Mouse (Mus musculus) lung, embryonic 16.5 days (tissue): ENCODE measurements around the gene Sema6b. TPM values are rescaled to one million over a fixed set of nuclear protein-coding genes. Genes with fewer than 3 reads are reported as not detected.

ENCODE experiments used
- ATAC-seq: fragments of 200-750 bp; cut with Nextera tagmentation; 2 replicates; pipeline ENCODE4 v1.8.0; 2017; ENCODE audit warnings: low read depth, mild to moderate bottlenecking, moderate library complexity
- H3K27ac ChIP-seq: fragments of 300-500 bp; sonication (generic); 2 replicates; pipeline ENCODE4 v1.5.1; 2014; ENCODE audit warnings: mild to moderate bottlenecking, control low read depth, low read length
- H3K27me3 ChIP-seq: fragments of 300-500 bp; sonication (generic); 2 replicates; pipeline ENCODE4 v1.6.1; 2014; ENCODE audit warnings: low read depth, low read length, mixed read lengths; ENCODE audit not compliant: control insufficient read depth, insufficient read depth
- H3K36me3 ChIP-seq: fragments of 300-500 bp; sonication (generic); 2 replicates; pipeline ENCODE4 v1.6.1; 2014; ENCODE audit warnings: low read length; ENCODE audit not compliant: control insufficient read depth, insufficient read depth
- H3K4me1 ChIP-seq: fragments of 300-500 bp; sonication (generic); replicated peaks from 2 replicates; pipeline ENCODE4 v1.6.1; 2014; ENCODE audit warnings: low read length, mixed read lengths; ENCODE audit not compliant: control insufficient read depth, insufficient read depth
- H3K4me2 ChIP-seq: fragments of 300-500 bp; sonication (generic); 2 replicates; pipeline ENCODE4 v1.6.1; 2014; ENCODE audit warnings: low read depth, low read length, control low read depth
- H3K4me3 ChIP-seq: fragments of 300-500 bp; sonication (generic); 2 replicates; pipeline ENCODE4 v1.5.1; 2014; ENCODE audit warnings: mild to moderate bottlenecking, low read length, control low read depth
- H3K9ac ChIP-seq: fragments of 300-500 bp; sonication (generic); 2 replicates; pipeline ENCODE4 v1.6.1; 2014; ENCODE audit warnings: low read length, control low read depth
- H3K9me3 ChIP-seq: fragments of 300-500 bp; sonication (generic); 2 replicates; pipeline ENCODE4 v1.6.1; 2016; ENCODE audit warnings: low read length; ENCODE audit not compliant: control insufficient read depth
- WGBS: fragments of 180-500 bp; shearing (Covaris S2); extraction: QIAGEN DNeasy Blood & Tissue Kit; methylation state at CpG from one replicate; pipeline ENCODE4 v1.1.7; 2014; 5-methylcytosine and 5-hydroxymethylcytosine counted together
- polyA plus RNA-seq: library from polyadenylated mRNA; unstranded; fragments of >200 nt; fragmentation: Nextera tagmentation; extraction: Ambion mirVana; gene quantifications from 2 replicates; pipeline ENCODE4 v1.2.1, GENCODE M21; 2015

The Sema6b gene
- 1.2 and 1.7 TPM in 2 replicates for polyA plus RNA-seq

GRCm38 (mm10) chr17:56139858-56140595 lies at the start of gene Sema6b:
Sema6b (minus strand) TSS chr17:56140343.
- H3K27me3 ChIP-seq: peaks cover 47% of the 10 kb centered on the region

GRCm38 (mm10) chr17:56185281-56186141 lies 45.4 kb upstream of the Sema6b start:
- Histone ChIP-seq H3K9me3 (no peaks in the 10 kb centered on the region), H3K27ac (peak overlapping the region; percentile 83), H3K4me2 (peak overlapping the region; percentile 13), H3K4me3 (no peak overlapping the region), H3K9ac (no peak overlapping the region), H3K27me3 (no peaks in the 10 kb centered on the region), H3K36me3 (peaks cover 25% of the 10 kb centered on the region), H3K4me1 (peaks cover 12% of the 10 kb centered on the region)
- ATAC-seq: peak; percentile 76
- WGBS: 34% methylated on average over 11 of the region's 11 CpGs

More at GRCm38 (mm10) chr17:56139858-56140595, at the start of gene Sema6b:
- H3K36me3 ChIP-seq: no peaks in the 10 kb centered on the region
- H3K4me2 ChIP-seq: peak within 1 kb of the TSS; percentile 99
- peak within 1 kb of the TSS; percentile 60 for H3K9ac ChIP-seq
- H3K9me3 ChIP-seq: no peaks in the 10 kb centered on the region
- peak within 1 kb of the TSS; percentile 67 for H3K4me3 ChIP-seq
- H3K27ac ChIP-seq: no peak within 1 kb of the TSS
- H3K4me1 ChIP-seq: peaks cover 17% of the 10 kb centered on the region
- ATAC-seq: peak; percentile 55; the same call in 1 of the 2 replicates
- WGBS: under 1% methylated on average over 78 of the region's 79 CpGs

- H3K4me2 ChIP-seq: peak within 1 kb of the TSS; percentile 83
- no peaks in the 10 kb centered on the region for H3K27me3 ChIP-seq
- peak; percentile 90 for ATAC-seq
- H3K36me3 ChIP-seq: peaks cover 18% of the 10 kb centered on the region
- peak within 1 kb of the TSS; percentile 74 for H3K9ac ChIP-seq
- H3K9me3 ChIP-seq: no peaks in the 10 kb centered on the region
- H3K4me3 ChIP-seq: peak within 1 kb of the TSS; percentile 64
- WGBS: under 1% methylated on average over 47 of the region's 47 CpGs
- peaks cover 12% of the 10 kb centered on the region for H3K4me1 ChIP-seq
- H3K27ac ChIP-seq: peak within 1 kb of the TSS; percentile 65
Observed at GRCm38 (mm10) chr17:56183658-56184103, 43.5 kb upstream of the Sema6b start, which contains the start of gene Mydgf. Mydgf (minus strand) TSS chr17:56183920.

DNA sequence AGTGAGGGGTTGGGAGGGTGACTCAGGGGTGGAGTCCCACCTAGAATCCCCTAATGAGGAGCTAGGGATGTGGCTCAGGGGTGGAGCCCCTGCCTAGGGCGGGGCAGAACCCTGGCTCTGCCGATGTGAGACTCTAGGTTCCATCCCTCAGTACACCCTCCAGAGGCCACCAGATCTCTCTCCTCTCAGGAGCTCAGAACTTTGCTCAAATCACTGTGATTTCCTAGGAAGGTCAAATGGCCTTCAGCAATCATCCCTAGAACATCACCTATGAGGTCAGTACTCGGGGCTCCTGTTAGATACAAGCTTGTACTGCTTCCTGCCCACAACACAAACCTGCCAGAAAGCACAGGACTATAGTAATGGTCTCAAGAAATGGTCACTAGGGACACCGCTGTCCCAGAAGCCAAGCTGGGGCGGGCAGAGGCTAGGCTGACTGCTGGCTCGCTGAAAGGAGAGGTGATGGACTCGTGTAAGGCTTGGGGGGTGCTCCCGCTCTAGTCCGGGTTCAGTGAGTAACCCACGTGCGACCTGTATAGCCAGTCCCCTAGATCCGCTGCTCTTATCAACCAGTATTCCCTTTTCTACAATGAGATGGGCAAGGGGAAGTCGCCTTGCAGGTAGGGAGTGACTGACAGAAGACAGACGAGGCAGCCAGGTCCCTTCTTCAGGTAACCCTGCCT lies 43.0 kb upstream of the Sema6b start:
- peaks cover 12% of the 10 kb centered on the region for H3K4me1 ChIP-seq
- under 1% methylated on average over 14 of the region's 14 CpGs for WGBS
- no peaks in the 10 kb centered on the region for H3K27me3 ChIP-seq
- no peaks in the 10 kb centered on the region for H3K9me3 ChIP-seq
- H3K4me3 ChIP-seq: peak overlapping the region; percentile 64
- H3K4me2 ChIP-seq: peak overlapping the region; percentile 83
- ATAC-seq: peak; percentile 5
- H3K9ac ChIP-seq: peak overlapping the region; percentile 74
- peak overlapping the region; percentile 39 for H3K27ac ChIP-seq
- H3K36me3 ChIP-seq: peaks cover 15% of the 10 kb centered on the region

DNA sequence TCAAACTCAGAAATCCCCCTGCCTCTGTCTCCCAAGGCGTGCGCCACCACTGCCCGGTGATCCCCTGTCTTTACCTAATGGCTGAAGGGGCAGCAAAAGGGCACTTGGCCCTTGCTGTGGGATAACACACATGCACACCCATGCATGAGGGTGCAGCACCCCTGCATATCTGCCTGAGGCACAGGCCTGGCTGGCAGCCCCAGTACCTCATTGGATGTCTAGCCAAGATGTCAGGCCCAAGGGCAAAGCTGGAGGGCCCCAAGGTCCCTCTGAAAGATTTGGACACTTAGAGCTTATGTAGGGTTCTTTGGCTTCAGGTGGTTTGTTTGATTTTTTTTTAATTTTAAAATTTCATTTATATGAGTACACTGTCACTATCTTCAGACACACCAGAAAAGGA lies 35.3 kb upstream of the Sema6b start:
- Histone ChIP-seq H3K9ac (no peak overlapping the region), H3K27ac (no peak overlapping the region), H3K36me3 (peaks cover 9% of the 10 kb centered on the region), H3K4me3 (no peak overlapping the region), H3K27me3 (no peaks in the 10 kb centered on the region), H3K9me3 (no peaks in the 10 kb centered on the region), H3K4me1 (peaks cover 7% of the 10 kb centered on the region), H3K4me2 (no peak overlapping the region)
- 94% methylated on average over 3 of the region's 3 CpGs for WGBS
- no peak for ATAC-seq

GRCm38 (mm10) chr17:56173401-56174046 lies 33.4 kb upstream of the Sema6b start:
- ATAC-seq: no peak
- H3K9me3 ChIP-seq: no peaks in the 10 kb centered on the region
- 49% methylated on average over 10 of the region's 10 CpGs for WGBS
- H3K27ac ChIP-seq: no peak overlapping the region
- peaks cover 9% of the 10 kb centered on the region for H3K36me3 ChIP-seq
- H3K4me1 ChIP-seq: peaks cover 7% of the 10 kb centered on the region
- H3K9ac ChIP-seq: no peak overlapping the region
- H3K4me2 ChIP-seq: no peak overlapping the region
- H3K27me3 ChIP-seq: no peaks in the 10 kb centered on the region
- H3K4me3 ChIP-seq: no peak overlapping the region

- no peak overlapping the region for H3K9ac ChIP-seq
- WGBS: 86% methylated on average over 14 of the region's 17 CpGs
- no peak overlapping the region for H3K4me3 ChIP-seq
- H3K36me3 ChIP-seq: no peaks in the 10 kb centered on the region
- no peak for ATAC-seq
- H3K4me1 ChIP-seq: peaks cover 7% of the 10 kb centered on the region
- H3K9me3 ChIP-seq: no peaks in the 10 kb centered on the region
- no peak overlapping the region for H3K27ac ChIP-seq
- H3K27me3 ChIP-seq: no peaks in the 10 kb centered on the region
- no peak overlapping the region for H3K4me2 ChIP-seq
Observed at GRCm38 (mm10) chr17:56171881-56172280, 31.7 kb upstream of the Sema6b start.

DNA sequence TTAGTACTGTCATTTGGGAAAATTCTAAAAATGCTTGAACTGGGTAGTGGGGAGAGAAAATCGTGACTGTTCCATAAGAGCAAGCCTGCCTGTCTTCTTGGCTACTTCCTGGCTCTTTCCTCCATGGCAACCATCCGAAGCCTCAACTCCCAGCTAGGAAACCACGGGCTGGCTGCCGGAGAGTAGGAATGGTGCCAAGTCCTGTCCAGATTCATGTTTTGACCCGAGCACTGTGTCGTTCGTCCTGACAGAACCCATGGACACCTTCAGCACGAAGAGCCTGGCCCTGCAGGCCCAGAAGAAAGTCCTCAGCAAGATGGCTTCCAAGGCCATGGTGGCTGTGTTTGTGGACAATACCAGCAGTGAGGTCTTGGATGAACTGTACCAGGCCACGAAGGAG lies 31.3 kb upstream of the Sema6b start:
- H3K4me2 ChIP-seq: no peak overlapping the region
- H3K4me3 ChIP-seq: no peak overlapping the region
- peaks cover 7% of the 10 kb centered on the region for H3K4me1 ChIP-seq
- 56% methylated on average over 9 of the region's 9 CpGs for WGBS
- no peaks in the 10 kb centered on the region for H3K27me3 ChIP-seq
- no peak for ATAC-seq
- H3K27ac ChIP-seq: no peak overlapping the region
- no peak overlapping the region for H3K9ac ChIP-seq
- H3K9me3 ChIP-seq: no peaks in the 10 kb centered on the region
- no peaks in the 10 kb centered on the region for H3K36me3 ChIP-seq
